Mouse (Mus musculus): ENCODE measurements at regions not wholly inside any gene's neighbourhood (a gene's known extent, or its start where the extent isn't known, plus 50 kb on each side); places are given as distances from the start of the nearest gene placed in this dataset.

- no peak for ATAC-seq (replicated peaks; ENCODE audit: low read depth, poor library complexity, severe bottlenecking)
Observed at GRCm38 (mm10) chr9:120712987-120713386, 141.7 kb downstream of the Rpl14 start.

DNA sequence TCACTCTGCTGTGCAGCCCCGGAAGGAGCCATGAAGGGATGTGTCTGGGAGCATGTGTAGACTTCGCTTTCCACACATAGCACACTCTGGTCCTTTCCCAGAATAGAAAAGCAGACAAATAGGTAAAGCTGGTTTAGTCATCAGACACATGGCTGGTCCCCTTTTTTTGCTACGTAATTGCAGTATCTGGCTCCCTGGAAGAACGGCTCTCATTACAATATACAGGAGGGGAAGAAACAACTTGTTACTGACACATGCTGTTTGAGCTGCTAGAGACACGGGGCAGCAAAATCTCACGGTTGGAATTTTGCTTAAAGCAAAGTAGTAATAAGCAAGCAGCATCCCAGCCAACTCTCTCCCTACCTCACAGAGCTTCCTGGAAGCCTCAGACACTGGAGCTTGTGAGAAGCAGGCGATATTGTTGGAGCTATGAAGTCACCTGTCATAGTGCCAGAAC is 144.4 kb downstream of the Rpl14 start:
- no peak for ATAC-seq (replicated peaks; ENCODE audit: low read depth, poor library complexity, severe bottlenecking)

GRCm38 (mm10) chr9:120718812-120719211 is 147.6 kb downstream of the Rpl14 start:
- ATAC-seq (replicated peaks; ENCODE audit: low read depth, poor library complexity, severe bottlenecking), result peak; percentile 56; the same call in 1 of the 2 replicates

DNA sequence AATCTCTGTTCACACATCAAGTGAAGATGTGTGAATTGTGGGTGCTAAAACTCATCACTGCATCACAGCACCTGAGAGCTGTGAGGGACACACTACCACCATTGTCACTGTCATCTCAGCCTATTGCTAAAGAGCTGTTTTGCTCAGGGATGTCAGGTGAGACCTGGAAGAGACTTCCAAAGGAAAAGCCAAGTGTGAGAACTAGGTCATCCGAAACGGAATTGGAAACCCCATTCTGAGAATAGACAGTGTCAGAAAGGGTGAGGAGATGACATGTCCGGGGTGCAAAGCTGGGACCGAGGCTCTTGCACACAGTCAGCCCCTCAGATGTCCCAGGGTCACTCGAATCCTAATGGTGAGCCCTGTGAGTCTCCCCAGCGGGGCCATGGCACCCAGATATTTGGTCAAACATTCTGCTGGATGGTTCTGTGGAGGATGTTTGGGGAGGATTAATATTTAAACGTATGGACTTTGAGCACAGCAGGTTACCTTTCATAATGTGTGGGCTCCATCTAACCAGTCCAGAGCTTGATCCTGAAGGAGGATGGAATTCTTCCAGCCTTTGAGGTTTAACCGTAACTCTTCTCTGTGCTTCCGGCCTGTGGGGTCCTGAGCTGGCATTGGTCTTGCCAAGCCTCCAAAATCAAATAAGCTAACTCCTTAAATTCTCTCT is 150.3 kb downstream of the Rpl14 start:
- ATAC-seq (replicated peaks; ENCODE audit: low read depth, poor library complexity, severe bottlenecking), result no peak

DNA sequence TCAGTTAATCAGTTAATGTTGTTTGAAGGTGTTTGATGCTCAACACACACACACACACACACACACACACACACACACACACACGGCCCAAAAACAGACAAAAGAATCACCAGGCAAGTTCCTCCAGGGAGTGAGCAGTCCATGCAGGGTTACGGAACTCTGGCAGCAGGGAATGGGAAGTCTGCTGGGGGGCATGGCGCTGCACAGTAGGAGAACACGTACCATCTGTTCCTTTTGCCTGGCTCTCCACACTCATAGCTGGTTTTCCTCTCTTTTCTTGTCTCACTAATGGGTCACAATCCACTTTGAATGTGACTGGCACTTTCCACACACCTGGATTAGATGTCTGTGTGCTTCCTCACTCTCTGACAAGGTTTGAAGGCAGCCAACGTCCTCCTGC is 151.8 kb downstream of the Rpl14 start:
- no peak for ATAC-seq (replicated peaks; ENCODE audit: low read depth, poor library complexity, severe bottlenecking)

DNA sequence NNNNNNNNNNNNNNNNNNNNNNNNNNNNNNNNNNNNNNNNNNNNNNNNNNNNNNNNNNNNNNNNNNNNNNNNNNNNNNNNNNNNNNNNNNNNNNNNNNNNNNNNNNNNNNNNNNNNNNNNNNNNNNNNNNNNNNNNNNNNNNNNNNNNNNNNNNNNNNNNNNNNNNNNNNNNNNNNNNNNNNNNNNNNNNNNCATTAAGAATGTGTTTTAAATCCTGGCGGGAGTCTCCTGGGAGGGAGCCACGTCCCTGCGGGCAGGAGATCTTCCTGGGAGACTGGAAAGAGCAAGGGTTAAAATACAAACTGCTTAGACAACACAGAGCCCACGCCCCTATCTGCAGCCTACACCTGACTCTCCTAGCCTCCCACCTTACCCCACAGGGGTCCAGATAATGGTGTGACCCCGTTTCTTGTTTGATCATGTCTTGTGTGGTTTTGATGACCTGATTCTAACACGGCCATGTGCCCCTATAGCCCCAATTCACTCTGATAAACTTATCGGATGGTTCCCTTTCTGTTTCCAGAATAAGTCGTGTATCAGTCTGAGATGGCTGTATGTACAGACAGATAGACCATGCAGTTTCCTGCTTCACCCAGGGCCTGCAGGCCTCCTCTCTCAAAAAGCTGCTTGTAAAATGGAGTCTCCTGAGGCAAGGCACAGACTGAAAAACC is 160.8 kb downstream of the Rpl14 start:
- no peak for ATAC-seq (replicated peaks; ENCODE audit: low read depth, poor library complexity, severe bottlenecking)

- ATAC-seq (replicated peaks; ENCODE audit: low read depth, poor library complexity, severe bottlenecking), result no peak
Observed at GRCm38 (mm10) chr9:120732650-120733293, 161.5 kb downstream of the Rpl14 start.

- no peak for ATAC-seq (replicated peaks; ENCODE audit: low read depth, poor library complexity, severe bottlenecking)
Observed at GRCm38 (mm10) chr9:120733681-120734465, 162.6 kb downstream of the Rpl14 start.

GRCm38 (mm10) chr9:120735217-120735616 is 164.0 kb downstream of the Rpl14 start:
- no peak for ATAC-seq (replicated peaks; ENCODE audit: low read depth, poor library complexity, severe bottlenecking)

DNA sequence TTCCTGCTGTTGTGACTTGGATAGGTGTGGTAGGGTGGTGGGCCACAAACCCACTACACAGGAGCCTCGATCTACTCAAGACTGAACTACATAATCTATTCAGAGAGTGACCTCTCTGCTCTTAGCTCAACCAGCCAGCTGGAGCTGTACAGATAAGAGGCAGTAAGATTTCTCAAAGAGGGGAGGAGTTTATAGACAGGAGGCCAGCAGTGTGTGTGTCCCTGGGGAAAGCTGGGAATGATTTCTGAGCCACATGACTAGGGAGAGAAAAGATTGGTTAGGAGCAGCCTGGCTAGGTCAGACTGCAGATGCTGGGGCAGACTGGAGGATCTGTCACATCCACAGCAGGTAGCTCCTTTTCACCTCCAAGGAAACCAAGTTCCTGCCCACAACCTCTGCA is 166.7 kb downstream of the Rpl14 start:
- ATAC-seq (replicated peaks; ENCODE audit: low read depth, poor library complexity, severe bottlenecking), result no peak

GRCm38 (mm10) chr9:120739199-120739952 is 168.1 kb downstream of the Rpl14 start:
- ATAC-seq (replicated peaks; ENCODE audit: low read depth, poor library complexity, severe bottlenecking), result peak; percentile 45; the same call in 1 of the 2 replicates

DNA sequence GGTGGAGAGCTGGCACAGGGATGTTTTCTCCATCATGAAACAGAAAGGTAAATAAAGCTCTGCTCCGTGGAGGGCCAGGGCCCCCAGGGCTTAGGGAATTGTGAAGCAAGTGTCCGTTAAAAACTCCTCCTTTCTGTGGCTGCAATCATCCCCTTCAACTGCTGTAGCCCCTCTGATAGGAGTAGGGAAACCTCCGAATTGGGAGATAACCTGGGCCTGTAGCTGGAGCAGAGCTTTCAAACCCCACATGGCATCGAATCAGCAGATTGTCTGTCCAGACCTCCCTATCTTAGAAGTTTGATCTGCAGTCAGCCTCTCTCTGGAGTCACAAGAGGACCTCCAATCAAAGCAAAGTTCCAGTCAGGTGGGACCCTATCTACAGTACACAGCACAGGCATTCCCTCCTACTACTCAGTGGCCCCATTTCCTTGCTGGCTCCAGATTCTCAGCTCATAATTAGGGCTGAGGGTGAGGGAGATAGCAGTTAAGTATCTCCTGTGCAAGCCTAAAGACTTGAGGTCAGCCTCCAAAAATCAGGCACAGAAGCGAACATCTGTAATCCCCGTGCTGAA is 168.8 kb downstream of the Rpl14 start:
- no peak for ATAC-seq (replicated peaks; ENCODE audit: low read depth, poor library complexity, severe bottlenecking)

DNA sequence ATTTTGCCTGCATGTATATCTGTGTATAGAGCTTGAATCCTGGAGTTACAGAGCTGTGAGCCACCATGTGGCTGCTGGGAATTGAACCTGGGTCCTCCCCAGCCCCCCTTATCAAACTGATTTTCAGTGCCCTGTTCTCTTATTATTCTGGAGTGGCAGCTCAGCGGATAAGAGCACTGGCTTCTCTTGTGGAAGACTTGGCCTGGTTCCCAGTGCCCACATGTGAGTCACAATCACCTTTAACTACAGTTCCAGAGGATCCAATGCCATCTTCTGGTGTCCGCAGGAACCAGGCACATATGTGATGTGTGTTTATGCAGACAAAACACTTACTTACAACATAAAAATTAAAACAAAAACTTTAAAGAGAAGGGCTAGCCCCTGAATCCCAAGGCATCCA is 170.3 kb downstream of the Rpl14 start:
- ATAC-seq (replicated peaks; ENCODE audit: low read depth, poor library complexity, severe bottlenecking), result no peak

DNA sequence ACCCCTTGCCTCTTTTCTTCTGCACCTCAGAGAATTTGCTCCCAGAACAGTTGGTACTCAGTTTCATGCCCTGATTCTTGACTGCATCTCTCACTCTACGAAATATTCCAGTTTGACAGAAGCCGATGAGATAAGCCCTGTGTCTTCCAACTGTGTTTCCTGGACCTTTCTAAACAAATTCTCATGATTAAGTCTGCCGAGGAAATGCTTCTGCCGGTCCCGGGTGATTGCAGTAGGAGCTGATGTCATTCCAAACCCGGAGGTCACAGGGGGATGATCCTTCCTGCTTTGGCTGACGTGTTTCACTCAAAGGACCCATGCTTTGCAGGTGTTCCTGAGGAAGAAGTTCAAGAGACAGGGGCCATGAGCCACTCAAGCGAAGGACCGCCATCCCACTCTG is 172.2 kb downstream of the Rpl14 start:
- ATAC-seq (replicated peaks; ENCODE audit: low read depth, poor library complexity, severe bottlenecking), result no peak

- ATAC-seq (replicated peaks; ENCODE audit: low read depth, poor library complexity, severe bottlenecking), result no peak
Observed at GRCm38 (mm10) chr9:120745674-120746073, 174.4 kb downstream of the Rpl14 start.

DNA sequence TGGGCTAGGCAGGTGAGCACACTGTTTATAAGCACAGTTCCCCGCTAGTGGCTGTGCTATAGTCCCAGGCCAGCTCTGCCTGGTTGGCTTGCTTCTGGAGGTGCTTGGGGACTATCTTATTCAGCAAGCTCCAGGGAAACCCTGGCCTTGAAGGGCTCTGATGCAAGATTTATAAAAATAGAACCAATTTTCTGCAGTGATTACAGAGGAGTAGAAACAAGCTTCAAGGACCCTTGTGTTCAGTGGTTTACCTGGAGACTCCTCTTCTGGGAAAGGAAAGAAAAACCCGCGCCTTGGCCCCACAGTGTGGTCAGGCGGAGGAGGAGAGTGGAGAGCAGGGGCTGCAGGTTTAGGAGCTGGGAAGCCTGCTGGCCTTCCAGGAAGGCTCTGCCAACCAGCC is 178.2 kb upstream of the Ctnnb1 start:
- no peak for ATAC-seq (replicated peaks; ENCODE audit: low read depth, poor library complexity, severe bottlenecking)

GRCm38 (mm10) chr9:120751686-120752484 is 177.1 kb upstream of the Ctnnb1 start:
- no peak for ATAC-seq (replicated peaks; ENCODE audit: low read depth, poor library complexity, severe bottlenecking)

- ATAC-seq (replicated peaks; ENCODE audit: low read depth, poor library complexity, severe bottlenecking), result no peak
Observed at GRCm38 (mm10) chr9:120754151-120754550, 174.9 kb upstream of the Ctnnb1 start.

GRCm38 (mm10) chr9:120755486-120755885 is 173.5 kb upstream of the Ctnnb1 start:
- ATAC-seq (replicated peaks; ENCODE audit: low read depth, poor library complexity, severe bottlenecking), result no peak
